Mouse (Mus musculus): ENCODE measurements around the gene H2afj.

Gene H2afj

GRCm38 (mm10) chr6:136852348-136852747 is 44.3 kb downstream of the H2afj start:
- no peak for TF ChIP-seq GATA4 (IDR thresholded peaks at IDR 0.05; ENCODE audit: insufficient replicate concordance, low read length)

DNA sequence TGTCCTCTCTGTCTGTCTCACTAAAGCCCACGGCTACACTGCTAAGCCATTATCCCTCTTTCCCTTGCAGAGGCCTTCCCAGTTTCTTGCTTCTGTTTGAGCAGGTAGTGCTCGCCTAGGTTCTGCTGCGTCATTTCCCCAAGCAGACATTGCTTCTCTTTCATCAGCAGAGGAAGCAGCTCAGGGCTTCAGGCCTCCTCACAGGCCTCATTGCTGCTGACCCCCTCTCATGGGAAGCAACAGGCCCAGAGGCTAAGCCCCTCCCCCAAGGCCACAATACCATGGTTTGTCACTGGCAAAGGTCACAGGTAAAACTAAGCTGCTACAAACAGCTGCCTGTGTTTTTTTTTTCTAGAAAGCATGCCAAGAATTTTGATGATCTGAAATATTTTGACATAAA is 44.7 kb downstream of the H2afj start:
- no peak for TF ChIP-seq GATA4 (IDR thresholded peaks at IDR 0.05; ENCODE audit: insufficient replicate concordance, low read length)

DNA sequence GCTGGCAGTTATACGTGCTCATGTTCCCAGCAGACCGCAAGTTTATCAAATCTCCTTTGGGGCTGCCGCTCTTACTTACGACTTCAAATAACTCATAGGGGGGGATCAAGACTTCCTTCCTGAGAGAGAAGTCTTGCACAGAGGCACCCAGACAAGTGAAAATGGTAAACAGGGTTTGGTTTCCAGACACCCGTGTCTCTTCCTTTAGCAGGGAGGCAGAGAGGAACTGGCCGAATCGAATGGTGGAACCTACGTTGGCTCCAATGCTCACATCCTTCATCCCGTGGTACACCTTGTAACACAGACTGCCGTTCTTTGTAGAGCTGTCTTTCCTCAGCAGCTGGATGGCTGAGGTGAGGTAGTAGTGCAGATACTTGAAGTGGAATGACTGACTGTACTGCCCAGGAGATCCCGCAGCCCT is 46.3 kb downstream of the H2afj start:
- TF ChIP-seq GATA4 (IDR thresholded peaks at IDR 0.05; ENCODE audit: insufficient replicate concordance, low read length) = no peak

GRCm38 (mm10) chr6:136855183-136855582 is 47.1 kb downstream of the H2afj start:
- no peak for TF ChIP-seq GATA4 (IDR thresholded peaks at IDR 0.05; ENCODE audit: insufficient replicate concordance, low read length)

DNA sequence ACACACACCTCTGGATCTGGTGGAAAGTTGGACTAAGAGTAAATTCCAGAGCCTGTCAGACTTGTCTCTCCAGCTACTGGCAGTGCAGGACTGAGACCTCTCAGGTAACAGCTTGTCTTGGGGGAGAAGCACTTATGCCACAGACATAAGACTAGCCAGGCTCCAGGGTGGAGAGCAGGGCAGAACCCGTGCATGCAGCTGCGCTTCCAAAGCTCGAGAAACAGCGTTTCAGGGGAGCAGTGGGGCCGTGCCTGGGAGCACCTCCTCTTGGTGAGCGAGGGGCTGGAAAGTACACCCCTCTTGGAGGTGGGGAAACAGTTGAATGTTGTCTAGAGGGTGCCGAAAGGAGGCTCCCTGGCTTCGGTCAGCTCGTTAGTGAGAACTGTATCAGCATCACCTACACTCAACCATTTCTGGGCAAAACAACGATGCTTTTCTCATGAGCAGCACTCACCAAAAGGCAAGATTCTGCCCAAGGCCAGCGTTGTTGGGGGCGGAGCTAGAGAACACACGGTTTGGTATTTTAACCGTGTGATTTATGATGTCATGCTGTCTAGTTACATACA is 48.1 kb downstream of the H2afj start:
- TF ChIP-seq GATA4 (IDR thresholded peaks at IDR 0.05; ENCODE audit: insufficient replicate concordance, low read length) = no peak

GRCm38 (mm10) chr6:136857186-136857872 is 49.3 kb downstream of the H2afj start, which contains the start of gene Art4:
Gene Art4 (minus strand): TSS chr6:136857733.
- no peak for TF ChIP-seq GATA4 (IDR thresholded peaks at IDR 0.05; ENCODE audit: insufficient replicate concordance, low read length)

DNA sequence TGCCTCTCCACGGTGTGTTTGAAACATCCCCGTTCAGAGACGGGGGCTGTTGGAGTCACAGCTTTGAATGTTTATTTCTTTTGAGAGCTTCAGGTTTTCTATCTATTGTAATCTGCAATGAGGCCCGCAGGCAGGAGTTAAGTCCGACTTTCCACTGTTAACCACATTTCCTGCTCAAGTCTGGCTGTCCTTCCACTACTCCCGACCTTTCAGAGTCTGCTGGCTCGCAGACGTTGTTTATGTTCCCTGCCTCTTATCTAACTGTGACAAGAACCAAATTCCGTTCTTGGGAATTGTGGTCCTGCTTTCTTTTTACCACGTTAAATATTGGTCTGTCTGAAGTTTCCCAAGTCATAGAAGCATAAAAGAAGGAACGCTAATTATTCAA is 49.8 kb downstream of the H2afj start:
- peak; percentile 82 for TF ChIP-seq GATA4 (IDR thresholded peaks at IDR 0.05; ENCODE audit: insufficient replicate concordance, low read length)

DNA sequence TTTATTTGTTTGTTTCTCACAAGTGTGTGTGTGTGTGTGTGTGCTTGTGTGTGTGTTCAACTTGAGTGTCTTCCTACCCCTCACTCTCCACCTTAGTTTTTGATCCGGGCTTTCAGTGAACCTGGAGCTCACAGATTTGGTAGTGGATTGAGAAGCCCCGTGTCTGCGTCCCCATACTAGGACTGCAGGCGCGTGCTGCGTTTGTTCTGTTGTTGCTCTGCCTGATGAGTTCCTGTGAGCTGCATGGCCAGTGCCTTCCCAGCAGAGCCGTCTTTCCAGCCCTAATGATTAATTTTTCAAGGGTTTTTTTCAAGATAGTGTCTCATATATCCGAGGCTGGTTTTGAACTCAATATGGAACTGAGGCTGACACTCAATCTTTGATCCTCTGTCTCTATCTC is 50.4 kb downstream of the H2afj start:
- no peak for TF ChIP-seq GATA4 (IDR thresholded peaks at IDR 0.05; ENCODE audit: insufficient replicate concordance, low read length)
